Mouse (Mus musculus): ENCODE measurements around the gene Pkn1.

Gene Pkn1

DNA sequence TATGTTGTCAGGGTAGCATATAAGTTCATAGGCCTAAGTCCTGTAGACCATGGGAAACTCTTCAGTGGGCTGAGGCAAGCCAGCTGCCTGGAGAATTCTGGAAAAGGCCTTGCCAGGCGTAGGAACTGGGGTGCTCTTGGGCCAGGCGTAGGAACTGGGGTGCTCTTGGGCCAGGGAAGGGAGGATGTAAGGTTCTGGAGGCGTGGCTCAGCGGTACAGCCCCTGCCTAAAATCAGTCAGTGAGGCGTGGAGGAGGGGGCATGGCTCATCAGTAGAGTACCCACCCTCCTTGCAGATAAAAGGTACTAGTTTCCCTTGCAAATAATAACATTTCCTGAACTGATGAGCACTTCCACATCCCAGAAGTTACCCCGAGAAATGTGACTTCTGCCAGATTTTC is 44.3 kb downstream of the Pkn1 start:
- DNase-seq (ENCODE audit: low read depth, low spot score): no peak

DNA sequence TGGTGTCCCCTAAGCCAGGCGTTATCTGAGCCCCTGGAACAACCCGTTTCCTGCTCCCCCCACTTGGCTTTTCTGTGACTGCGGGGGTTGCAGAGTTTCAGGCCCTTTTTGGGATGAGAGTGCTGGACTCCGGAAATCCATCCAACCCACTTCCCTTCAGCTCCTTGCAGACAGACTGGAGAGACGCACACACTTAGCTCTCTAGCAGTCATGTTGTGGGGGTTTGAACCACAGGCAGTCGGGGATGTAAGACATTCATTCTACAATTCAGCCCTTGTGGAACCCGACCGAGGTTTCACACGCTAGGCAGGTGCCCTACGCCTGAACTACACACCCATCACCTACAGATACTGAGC is 45.3 kb downstream of the Pkn1 start:
- DNase-seq (ENCODE audit: low read depth, low spot score): no peak

- DNase-seq (ENCODE audit: low read depth, low spot score): no peak
Observed at GRCm38 (mm10) chr8:83652744-83653661, 46.0 kb downstream of the Pkn1 start.

- DNase-seq (ENCODE audit: low read depth, low spot score): peak; percentile 96
Observed at GRCm38 (mm10) chr8:83652030-83652743, 46.8 kb downstream of the Pkn1 start, which contains the start of gene Gipc1. Gene Gipc1 (plus strand): TSS chr8:83652677.

DNA sequence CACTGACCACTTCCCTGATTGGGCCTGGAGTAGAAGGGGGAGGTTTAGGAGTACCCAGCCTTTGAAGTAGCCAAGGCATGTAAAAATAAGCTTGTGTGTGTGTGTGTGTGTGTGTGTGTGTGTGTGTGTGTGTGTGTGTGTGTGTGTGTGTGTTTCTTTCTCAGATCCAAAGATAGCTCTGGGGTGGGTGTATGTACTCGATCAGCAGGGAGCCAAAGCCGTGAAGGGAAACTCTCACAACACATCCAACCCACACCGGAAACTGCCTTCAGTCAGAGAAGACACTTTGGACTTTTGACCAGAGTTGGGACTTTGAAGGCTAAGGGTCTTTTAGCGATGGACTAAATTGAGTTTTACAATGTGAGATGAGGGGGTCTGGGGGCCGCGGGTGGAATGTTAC is 49.3 kb downstream of the Pkn1 start:
- no peak for DNase-seq (ENCODE audit: low read depth, low spot score)

- DNase-seq (ENCODE audit: low read depth, low spot score): no peak
Observed at GRCm38 (mm10) chr8:83648031-83648430, 50.9 kb downstream of the Pkn1 start.

DNA sequence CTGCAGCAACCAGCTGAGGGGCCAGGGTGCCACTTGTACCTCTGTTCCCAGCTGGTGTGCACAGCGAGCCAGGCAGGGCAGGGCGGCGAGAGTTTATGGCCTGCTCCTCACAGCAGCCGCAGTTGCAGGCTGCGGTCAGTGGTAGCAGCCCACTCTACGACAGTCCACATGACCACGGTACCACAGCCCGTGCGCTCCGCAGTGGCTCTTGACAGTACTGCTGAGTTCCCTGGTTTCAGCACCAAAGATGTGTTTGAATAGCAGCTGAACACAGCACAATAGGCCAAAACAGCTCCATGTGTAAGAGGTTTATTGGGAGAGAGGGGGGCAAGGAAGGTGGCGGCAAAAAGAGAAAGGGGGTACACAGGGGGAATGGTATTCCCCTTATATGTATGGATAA is 51.5 kb downstream of the Pkn1 start:
- no peak for DNase-seq (ENCODE audit: low read depth, low spot score)

DNA sequence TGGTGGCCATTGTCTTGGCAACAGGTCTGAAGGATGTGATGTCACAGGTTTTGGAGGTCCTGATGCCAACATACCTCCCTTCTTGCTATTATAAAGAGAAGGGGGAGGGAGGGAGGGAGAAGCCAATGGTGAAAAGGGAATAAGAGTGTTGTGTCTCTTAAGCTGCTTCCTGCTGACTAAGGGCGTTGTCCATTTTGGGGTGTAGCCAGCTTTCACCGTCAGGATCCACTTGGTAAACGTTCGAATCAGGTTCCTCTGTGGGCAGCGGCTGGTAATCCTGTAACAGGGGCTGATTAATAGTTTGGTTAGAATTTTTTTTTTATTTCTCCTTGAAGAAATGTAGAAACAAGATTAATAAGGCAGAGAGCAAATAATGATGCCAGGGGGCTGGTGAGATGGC is 59.3 kb downstream of the Pkn1 start:
- no peak for DNase-seq (ENCODE audit: low read depth, low spot score)

DNA sequence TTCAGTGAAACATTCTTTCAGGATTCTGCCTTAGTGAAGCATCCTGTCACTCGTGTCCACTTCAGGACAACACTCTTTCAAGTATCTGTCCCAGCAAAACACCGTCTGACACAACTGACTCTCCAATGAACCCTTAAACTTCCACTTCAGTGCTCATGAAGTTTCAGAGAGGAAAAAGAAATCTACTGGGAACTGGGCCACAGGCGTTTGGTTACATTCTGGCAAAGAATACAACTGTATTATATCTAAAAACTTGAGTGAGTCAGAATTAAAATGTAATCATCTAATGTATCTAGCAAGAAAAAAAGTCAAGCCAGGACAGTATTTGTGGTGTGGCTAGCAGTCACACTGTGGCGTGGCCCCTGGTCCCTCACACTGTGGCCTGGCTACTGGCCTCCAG is 60.1 kb downstream of the Pkn1 start:
- no peak for DNase-seq (ENCODE audit: low read depth, low spot score)

DNA sequence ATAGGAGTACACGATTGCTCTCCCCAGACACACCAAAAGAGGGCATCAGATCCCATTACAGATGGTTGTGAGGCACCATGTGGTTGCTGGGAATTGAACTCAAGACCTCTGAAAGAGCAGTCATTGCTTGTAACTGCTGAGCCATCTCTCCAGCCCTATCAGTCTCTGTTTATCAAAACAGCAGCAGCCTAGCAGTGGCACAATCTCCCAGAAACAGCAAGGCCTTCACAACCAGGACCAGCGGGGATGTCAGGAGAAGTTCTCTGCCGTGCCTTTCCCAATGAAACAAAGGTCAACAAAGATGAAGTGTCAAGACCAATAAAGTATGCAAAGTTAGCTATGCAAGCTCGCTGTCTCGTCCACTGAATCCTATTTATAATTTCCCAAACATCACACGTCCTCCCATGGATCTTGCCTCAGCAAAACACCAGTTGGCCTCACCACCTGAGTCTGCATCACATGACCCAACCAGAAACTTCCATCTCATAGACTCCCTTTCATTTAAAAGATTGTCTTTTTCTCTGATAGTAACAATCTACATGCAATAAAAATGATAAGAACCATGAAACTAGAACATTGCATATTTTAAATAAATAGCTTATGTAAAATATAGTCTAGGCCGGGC is 66.8 kb downstream of the Pkn1 start:
- no peak for DNase-seq (ENCODE audit: low read depth, low spot score)

GRCm38 (mm10) chr8:83625676-83626299 is 73.2 kb downstream of the Pkn1 start:
- DNase-seq (ENCODE audit: low read depth, low spot score): no peak

DNA sequence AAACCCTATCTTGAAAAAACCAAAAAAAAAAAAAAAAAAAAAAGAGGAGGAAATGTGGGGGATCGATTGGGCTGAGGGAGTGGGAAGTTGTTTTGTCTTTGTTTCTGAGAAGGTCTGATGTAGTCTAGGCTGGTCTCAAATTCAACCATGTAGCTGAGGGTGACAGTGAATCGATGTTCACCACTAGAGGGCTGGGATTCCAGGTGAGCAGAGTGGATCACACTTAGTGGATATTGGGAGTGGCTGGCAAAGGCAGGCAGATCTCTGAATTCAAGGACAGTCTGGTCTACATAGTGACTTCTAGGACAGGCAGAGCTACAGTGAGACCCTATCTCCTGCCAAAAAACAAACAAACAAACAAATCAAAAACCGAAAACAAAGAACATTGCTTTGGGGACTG is 74.2 kb downstream of the Pkn1 start:
- no peak for DNase-seq (ENCODE audit: low read depth, low spot score)

DNA sequence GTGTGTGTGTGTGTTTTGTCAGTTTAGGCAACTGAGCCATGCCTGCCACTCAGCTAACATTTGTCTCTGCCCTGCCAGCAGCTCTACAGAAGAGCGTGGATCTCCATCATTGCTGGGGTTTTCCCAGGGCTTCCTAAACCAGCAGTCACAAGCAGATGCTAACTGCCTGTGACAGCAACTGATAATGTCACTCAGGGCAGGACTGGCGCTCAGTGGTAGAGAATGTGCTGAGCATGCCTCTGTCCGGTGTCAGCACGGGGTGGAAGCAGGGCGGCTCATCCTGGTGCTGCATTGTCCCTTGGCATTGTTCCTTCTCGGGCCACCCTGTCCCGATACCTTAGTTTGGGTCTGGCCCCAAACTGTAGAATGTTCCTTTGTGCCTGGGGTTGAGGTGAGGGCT is 75.4 kb downstream of the Pkn1 start:
- no peak for DNase-seq (ENCODE audit: low read depth, low spot score)

DNA sequence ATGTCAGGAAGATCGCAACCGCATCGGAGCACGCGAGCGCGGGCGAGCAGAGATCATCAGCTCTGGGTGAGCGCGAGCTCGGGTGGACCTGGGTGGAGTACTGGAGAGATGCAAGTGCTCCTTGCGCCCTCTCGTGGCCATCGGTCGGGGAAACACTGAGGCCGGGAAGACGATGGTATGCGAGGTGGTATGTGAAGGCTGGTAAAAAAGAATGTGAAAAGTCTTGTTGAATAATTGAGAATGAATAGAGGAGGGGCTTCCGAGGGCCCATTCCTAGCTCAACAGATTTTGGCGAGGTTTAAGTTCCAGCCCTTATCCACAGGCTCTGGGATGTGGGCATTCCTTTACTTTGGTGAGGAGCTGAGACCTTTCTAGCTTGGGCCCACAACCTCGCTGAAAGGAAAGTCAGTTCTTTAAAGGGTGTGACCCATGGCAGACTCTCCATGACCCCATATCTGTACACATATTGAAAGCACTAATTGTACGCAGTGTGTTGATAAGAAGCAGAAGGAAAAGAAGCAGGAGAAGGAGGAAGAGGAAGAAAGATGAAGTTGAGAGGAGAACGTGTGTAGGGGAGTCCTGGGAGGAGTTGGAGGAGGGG is 76.5 kb downstream of the Pkn1 start:
- DNase-seq (ENCODE audit: low read depth, low spot score): peak; percentile 60

DNA sequence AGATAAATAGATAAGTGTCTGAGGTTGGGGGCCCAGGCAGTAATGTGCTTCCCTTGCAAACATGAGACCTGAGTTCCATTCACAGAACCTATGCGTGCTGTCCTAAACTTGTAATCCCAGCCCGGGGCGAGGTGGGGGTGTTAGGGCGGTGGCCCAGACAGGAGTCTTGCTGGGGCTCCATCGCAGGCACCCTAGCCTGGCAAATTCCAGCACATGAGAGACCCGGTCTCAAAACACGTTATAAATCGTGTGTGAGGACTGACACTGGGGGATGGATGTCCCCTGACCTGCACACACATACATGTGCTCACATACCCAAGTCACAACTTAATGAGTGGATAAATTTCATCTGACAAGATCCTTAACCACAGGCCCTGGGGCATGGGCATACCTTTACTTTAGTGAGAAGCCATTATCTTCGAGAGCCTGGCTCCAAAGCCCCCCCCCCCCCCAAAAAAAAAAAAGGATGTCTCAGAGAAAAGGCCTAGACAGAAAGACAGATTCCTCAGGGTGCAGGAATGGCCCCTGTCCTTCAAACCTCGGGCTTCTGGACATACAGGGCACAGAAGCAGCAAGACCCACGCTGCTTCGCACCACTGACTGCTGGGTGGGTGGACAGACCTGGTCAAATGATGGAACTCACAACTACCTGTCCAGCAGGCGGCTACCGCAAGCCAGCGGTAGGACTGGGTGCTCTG is 77.1 kb downstream of the Pkn1 start:
- no peak for DNase-seq (ENCODE audit: low read depth, low spot score)

GRCm38 (mm10) chr8:83619568-83620285 is 79.3 kb downstream of the Pkn1 start:
- DNase-seq (ENCODE audit: low read depth, low spot score): no peak

DNA sequence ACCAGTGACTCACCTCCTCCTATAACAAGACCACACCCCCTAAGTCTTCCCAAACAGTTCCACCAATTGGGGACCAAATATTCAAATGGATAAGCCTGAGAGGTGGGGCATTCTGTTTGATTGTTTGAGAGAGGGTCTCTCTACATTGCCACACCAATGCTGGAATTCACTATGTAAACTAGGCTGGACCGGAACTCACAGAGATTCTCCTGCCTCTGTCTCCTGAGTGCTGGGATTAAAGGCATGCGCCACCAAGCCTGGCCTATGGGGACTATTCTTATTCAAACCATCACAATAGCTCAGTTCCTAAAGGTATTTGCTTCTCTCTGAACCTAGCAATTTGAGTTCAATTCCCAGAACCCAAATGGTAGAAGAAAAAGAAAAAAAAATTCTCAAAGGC is 80.4 kb downstream of the Pkn1 start:
- no peak for DNase-seq (ENCODE audit: low read depth, low spot score)

- no peak for DNase-seq (ENCODE audit: low read depth, low spot score)
Observed at GRCm38 (mm10) chr8:83617111-83617510, 81.9 kb downstream of the Pkn1 start.

GRCm38 (mm10) chr8:83616625-83617024 is 82.4 kb downstream of the Pkn1 start:
- no peak for DNase-seq (ENCODE audit: low read depth, low spot score)

All from retina, adult 2 months (tissue).